Mouse (Mus musculus): Measurements from ENCODE around the gene Kif3a. TPM values are rescaled to one million over a fixed set of nuclear protein-coding genes. Genes with fewer than 3 reads are reported as not detected.

Gene Kif3a
- polyA plus RNA-seq, 1 experiment = 0.89 TPM

- H3K4me3 ChIP-seq (ENCODE audit: low read depth, low read length) = no peak overlapping the region
- no peak overlapping the region for H3K27ac ChIP-seq (ENCODE audit: insufficient read depth, low read depth, low read length)
- H3K36me3 ChIP-seq (ENCODE audit: control insufficient read depth, insufficient read depth, low read length) = peaks cover 2% of the 10 kb centered on the region; the same call in 1 of the 2 replicates
- 78% methylated on average over 5 of the region's 5 CpGs for WGBS
- no peaks in the 10 kb centered on the region for H3K4me1 ChIP-seq (ENCODE audit: control insufficient read depth, insufficient read depth, insufficient read length, low read length)
- no peaks in the 10 kb centered on the region for H3K27me3 ChIP-seq (ENCODE audit: control insufficient read depth, insufficient read depth, low read length)
- TF ChIP-seq CTCF (IDR thresholded peaks at IDR 0.05; ENCODE audit: extremely low read depth, insufficient read length, insufficient replicate concordance, low read depth, low read length) = no peak
- TF ChIP-seq POLR2A (IDR thresholded peaks at IDR 0.05; ENCODE audit: low read depth, low read length) = no peak
These were observed 76.8 kb downstream of the Kif3a start for GRCm38 (mm10) chr11:53644017-53644416.

DNA sequence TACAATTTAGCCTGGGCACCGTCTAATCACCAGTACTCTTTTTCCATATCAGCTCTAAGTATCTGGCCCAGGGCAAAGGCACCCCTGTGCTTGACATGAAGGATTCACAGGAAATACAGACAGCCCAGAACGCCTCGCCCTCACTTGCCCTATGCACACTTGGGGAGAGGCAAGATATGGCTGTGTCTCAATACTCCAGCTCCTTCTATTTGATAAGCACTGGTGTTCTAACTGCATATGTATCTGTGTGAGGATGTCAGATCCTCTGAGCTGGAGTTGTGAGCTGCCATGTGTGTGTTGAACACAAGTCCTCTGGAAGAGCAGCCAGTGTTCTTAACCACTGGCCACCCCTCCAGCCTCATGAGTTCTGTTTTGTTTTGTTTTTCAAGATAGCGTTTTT lies 84.3 kb downstream of the Kif3a start:
- no peaks in the 10 kb centered on the region for H3K4me1 ChIP-seq (ENCODE audit: control insufficient read depth, insufficient read depth, insufficient read length, low read length)
- 72% methylated on average over 4 of the region's 4 CpGs for WGBS
- H3K36me3 ChIP-seq (ENCODE audit: control insufficient read depth, insufficient read depth, low read length) = peaks cover 48% of the 10 kb centered on the region
- H3K27ac ChIP-seq (ENCODE audit: insufficient read depth, low read depth, low read length) = no peak overlapping the region
- TF ChIP-seq POLR2A (IDR thresholded peaks at IDR 0.05; ENCODE audit: low read depth, low read length) (no peak), CTCF (IDR thresholded peaks at IDR 0.05; ENCODE audit: extremely low read depth, insufficient read length, insufficient replicate concordance, low read depth, low read length) (no peak)
- H3K4me3 ChIP-seq (ENCODE audit: low read depth, low read length) = no peak overlapping the region
- H3K27me3 ChIP-seq (ENCODE audit: control insufficient read depth, insufficient read depth, low read length) = no peaks in the 10 kb centered on the region

Other genes starting within 250 kb of the Kif3a start
- 1.0 and 1.7 TPM in 2 replicates for gene Zcchc10, start 242.7 kb upstream of the Kif3a start, polyA plus RNA-seq (2012; rRNA removed)
- gene Aff4, start 216.5 kb upstream of the Kif3a start, polyA plus RNA-seq (2012; rRNA removed) = 3.2 and 6.6 TPM in 2 replicates
- gene Leap2, start 144.2 kb upstream of the Kif3a start, polyA plus RNA-seq (2012; rRNA removed) = 35.6 and 72.2 TPM in 2 replicates
- gene Uqcrq, start 136.5 kb upstream of the Kif3a start, polyA plus RNA-seq (2012; rRNA removed) = 727 and 1,116 TPM in 2 replicates
- 0.80 and 1.3 TPM in 2 replicates for gene Gdf9, start 136.4 kb upstream of the Kif3a start, polyA plus RNA-seq (2012; rRNA removed)
- gene Gm10447, start 110.3 kb upstream of the Kif3a start, polyA plus RNA-seq (2012; rRNA removed) = 0.04 TPM in 1 of 2 replicates, not detected in the other
- gene Shroom1, start 110.2 kb upstream of the Kif3a start, polyA plus RNA-seq (2012; rRNA removed) = 2.6 and 3.0 TPM in 2 replicates
- not detected in 2 replicates for gene Gm9837, start 96.9 kb upstream of the Kif3a start, polyA plus RNA-seq (2012; rRNA removed)
- gene Gm9945, start 87.2 kb upstream of the Kif3a start, polyA plus RNA-seq (2012; rRNA removed) = not detected in 2 replicates
- gene Sowaha, start 87.1 kb upstream of the Kif3a start, polyA plus RNA-seq (2012; rRNA removed) = 9.7 and 61.2 TPM in 2 replicates
- 6.4 and 9.7 TPM in 2 replicates for gene Sept8, start 48.1 kb upstream of the Kif3a start, polyA plus RNA-seq (2012; rRNA removed)
- gene Il4, start 51.3 kb downstream of the Kif3a start, polyA plus RNA-seq (2012; rRNA removed) = not detected in 2 replicates
- 0.30 and 0.41 TPM in 2 replicates for gene Il13, start 67.3 kb downstream of the Kif3a start, polyA plus RNA-seq (2012; rRNA removed)
- 0.98 and 2.7 TPM in 2 replicates for gene Rad50, start 139.9 kb downstream of the Kif3a start, polyA plus RNA-seq (2012; rRNA removed)
- not detected in 2 replicates for gene Il5, start 153.4 kb downstream of the Kif3a start, polyA plus RNA-seq (2012; rRNA removed)
- gene Irf1, start 202.6 kb downstream of the Kif3a start, polyA plus RNA-seq (2012; rRNA removed) = 93.3 and 233 TPM in 2 replicates
- 0.25 and 1.6 TPM in 2 replicates for gene Gm17334, start 205.8 kb downstream of the Kif3a start, polyA plus RNA-seq (2012; rRNA removed)